Mouse (Mus musculus) left cerebral cortex, adult 8-10 months (tissue): ENCODE measurements at regions not wholly inside any gene's neighbourhood (a gene's known extent, or its start where the extent isn't known, plus 50 kb on each side); places are given as distances from the start of the nearest gene placed in this dataset.

ENCODE experiments used
- DNase-seq, 2 experiments: peaks; one replicate each; pipeline ENCODE4 v3.0.0; 2022; ENCODE audit warnings: low spot score in 2 of 2

- no peak for DNase-seq
Observed at GRCm38 (mm10) chr7:71214500-71215055, 136.7 kb downstream of the Gm10295 start.

- DNase-seq, result no peak
Observed at GRCm38 (mm10) chr7:71193131-71193530, 158.2 kb downstream of the Gm10295 start.

- no peak for DNase-seq
Observed at GRCm38 (mm10) chr7:71190161-71190711, 161.0 kb downstream of the Gm10295 start.

- DNase-seq, result no peak
Observed at GRCm38 (mm10) chr7:71189757-71190156, 161.5 kb downstream of the Gm10295 start.

GRCm38 (mm10) chr7:71188119-71188518, 163.2 kb downstream of the Gm10295 start:
- no peak for DNase-seq

GRCm38 (mm10) chr7:71174871-71175270, 176.4 kb downstream of the Gm10295 start:
- DNase-seq, result no peak

- DNase-seq, result no peak
Observed at GRCm38 (mm10) chr7:71139068-71139467, 212.2 kb downstream of the Gm10295 start.

GRCm38 (mm10) chr7:71129981-71130380, 221.3 kb downstream of the Gm10295 start:
- DNase-seq, result no peak

GRCm38 (mm10) chr7:71128928-71129327, 222.4 kb downstream of the Gm10295 start:
- no peak for DNase-seq

- DNase-seq, result peak in 1 of 2 experiments; percentile 4
Observed at GRCm38 (mm10) chr7:71121453-71121852, 229.8 kb downstream of the Gm10295 start.

GRCm38 (mm10) chr7:71120975-71121374, 230.3 kb downstream of the Gm10295 start:
- DNase-seq, result no peak

- no peak for DNase-seq
Observed at GRCm38 (mm10) chr7:71119987-71120386, 231.3 kb downstream of the Gm10295 start.

- no peak for DNase-seq
Observed at GRCm38 (mm10) chr7:71107101-71107500, 244.2 kb downstream of the Gm10295 start.

- no peak for DNase-seq
Observed at GRCm38 (mm10) chr7:71100266-71100665, 251.0 kb downstream of the Gm10295 start.

GRCm38 (mm10) chr7:71098276-71098675, 253.0 kb downstream of the Gm10295 start:
- DNase-seq, result no peak

- DNase-seq, result no peak
Observed at GRCm38 (mm10) chr7:71093301-71093939, 257.9 kb downstream of the Gm10295 start.

GRCm38 (mm10) chr7:71092825-71093224, 258.5 kb downstream of the Gm10295 start:
- DNase-seq, result no peak

- no peak for DNase-seq
Observed at GRCm38 (mm10) chr7:71092301-71092700, 259.0 kb downstream of the Gm10295 start.

GRCm38 (mm10) chr7:71064446-71065391, 286.6 kb downstream of the Gm10295 start:
- DNase-seq, result no peak

- no peak for DNase-seq
Observed at GRCm38 (mm10) chr7:71050825-71051224, 300.5 kb downstream of the Gm10295 start.

GRCm38 (mm10) chr7:71047201-71047600, 304.1 kb downstream of the Gm10295 start:
- DNase-seq, result no peak

GRCm38 (mm10) chr7:71046596-71046995, 304.7 kb downstream of the Gm10295 start:
- DNase-seq, result no peak
